Mouse (Mus musculus): ENCODE data around the gene Prkcd. TPM values are rescaled to one million over a fixed set of nuclear protein-coding genes. Genes with fewer than 3 reads are reported as not detected.

The Prkcd gene
- polyA plus RNA-seq, 2 experiments, result 11.4 to 18.7 TPM

DNA sequence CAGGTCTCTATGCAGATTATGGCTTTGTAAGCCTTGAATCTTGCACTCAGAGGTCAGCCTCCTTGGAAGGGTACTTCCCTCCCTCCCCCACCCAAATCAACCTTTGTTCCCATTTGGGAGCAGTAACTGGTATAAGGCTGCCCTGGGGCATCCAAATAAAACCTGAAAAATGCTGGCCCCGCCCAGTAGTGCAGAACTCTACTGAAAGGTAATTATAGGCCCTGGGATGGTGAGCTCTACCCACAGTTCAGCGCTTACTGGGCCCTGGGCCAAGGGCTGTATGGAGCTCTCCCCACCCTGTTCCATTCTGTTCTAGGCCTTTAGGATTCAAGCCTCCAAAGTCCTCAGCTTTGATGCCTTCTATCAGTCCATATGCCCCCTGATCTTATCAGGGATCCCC, 11.1 kb upstream of the Prkcd start:
- DNase-seq (ENCODE audit: low read depth in 3 of 3, low spot score in 3 of 3), result no peak
- Histone ChIP-seq H3K9ac (replicated peaks) (no peak overlapping the region), H3K4me2 (ENCODE audit: low read depth) (no peak overlapping the region), H3K4me3 (ENCODE audit: insufficient read depth in 1 of 2, low read depth in 2 of 2, low read length in 2 of 2) (no peak overlapping the region), H3K27me3 (ENCODE audit: control insufficient read depth, insufficient read depth, low read length) (no peaks in the 10 kb centered on the region), H3K9me3 (ENCODE audit: control insufficient read depth, low read length) (no peaks in the 10 kb centered on the region), H3K4me1 (replicated peaks; ENCODE audit: control insufficient read depth in 2 of 2, insufficient read depth in 2 of 2, low read length in 1 of 2) (peaks cover 0 to 8% of the 10 kb centered on the region in 2 experiments; a peak in 2 of 4 replicates), H3K27ac (no peak overlapping the region), H3K36me3 (replicated peaks; ENCODE audit: control insufficient read depth, insufficient read depth, low read depth) (no peaks in the 10 kb centered on the region)
- ATAC-seq (ENCODE audit: insufficient read depth), result no peak
- 65% methylated on average over 2 of the region's 2 CpGs for WGBS (ENCODE audit: insufficient replicate concordance)
- TF ChIP-seq EP300 (IDR thresholded peaks at IDR 0.05; ENCODE audit: low read depth) (no peak), CTCF (IDR thresholded peaks at IDR 0.05; ENCODE audit: low read depth) (no peak)

GRCm38 (mm10) chr14:30636499-30636898, 10.5 kb upstream of the Prkcd start:
- ATAC-seq (ENCODE audit: insufficient read depth), result no peak
- WGBS (ENCODE audit: insufficient replicate concordance), result 74% methylated on average over 9 of the region's 9 CpGs

GRCm38 (mm10) chr14:30635219-30635910, 9.4 kb upstream of the Prkcd start:
- Histone ChIP-seq H3K9ac (replicated peaks) (no peak overlapping the region), H3K27ac (no peak overlapping the region), H3K4me3 (ENCODE audit: insufficient read depth in 1 of 2, low read depth in 2 of 2, low read length in 2 of 2) (no peak overlapping the region), H3K36me3 (replicated peaks; ENCODE audit: control insufficient read depth, insufficient read depth, low read depth) (no peaks in the 10 kb centered on the region), H3K27me3 (ENCODE audit: control insufficient read depth, insufficient read depth, low read length) (no peaks in the 10 kb centered on the region), H3K4me2 (ENCODE audit: low read depth) (no peak overlapping the region), H3K4me1 (replicated peaks; ENCODE audit: control insufficient read depth in 2 of 2, insufficient read depth in 2 of 2, low read length in 1 of 2) (peaks cover 0 to 2% of the 10 kb centered on the region in 2 experiments; a peak in 1 of 4 replicates), H3K9me3 (ENCODE audit: control insufficient read depth, low read length) (no peaks in the 10 kb centered on the region)
- 74% methylated on average over 13 of the region's 13 CpGs for WGBS (ENCODE audit: insufficient replicate concordance)
- DNase-seq (ENCODE audit: low read depth in 3 of 3, low spot score in 3 of 3) (no peak), ATAC-seq (ENCODE audit: insufficient read depth) (no peak)
- TF ChIP-seq EP300 (IDR thresholded peaks at IDR 0.05; ENCODE audit: low read depth), result no peak
- TF ChIP-seq CTCF (IDR thresholded peaks at IDR 0.05; ENCODE audit: low read depth), result no peak

More at GRCm38 (mm10) chr14:30636499-30636898, 10.5 kb upstream of the Prkcd start:
- Histone ChIP-seq H3K27me3 (ENCODE audit: control insufficient read depth, insufficient read depth, low read length) (no peaks in the 10 kb centered on the region), H3K4me3 (ENCODE audit: insufficient read depth in 1 of 2, low read depth in 2 of 2, low read length in 2 of 2) (no peak overlapping the region), H3K4me1 (replicated peaks; ENCODE audit: control insufficient read depth in 2 of 2, insufficient read depth in 2 of 2, low read length in 1 of 2) (peaks cover 0 to 7% of the 10 kb centered on the region in 2 experiments; a peak in 2 of 4 replicates), H3K9ac (replicated peaks) (no peak overlapping the region), H3K4me2 (ENCODE audit: low read depth) (no peak overlapping the region), H3K27ac (no peak overlapping the region), H3K36me3 (replicated peaks; ENCODE audit: control insufficient read depth, insufficient read depth, low read depth) (no peaks in the 10 kb centered on the region), H3K9me3 (ENCODE audit: control insufficient read depth, low read length) (no peaks in the 10 kb centered on the region)
- TF ChIP-seq EP300 (IDR thresholded peaks at IDR 0.05; ENCODE audit: low read depth) (no peak), CTCF (IDR thresholded peaks at IDR 0.05; ENCODE audit: low read depth) (no peak)
- no peak for DNase-seq (ENCODE audit: low read depth in 3 of 3, low spot score in 3 of 3)

GRCm38 (mm10) chr14:30634418-30634817, 8.4 kb upstream of the Prkcd start:
- 64% methylated on average over 1 of the region's 1 CpGs for WGBS (ENCODE audit: insufficient replicate concordance)
- no peak overlapping the region for H3K9ac ChIP-seq (replicated peaks)
- H3K4me3 ChIP-seq (ENCODE audit: insufficient read depth in 1 of 2, low read depth in 2 of 2, low read length in 2 of 2), result no peak overlapping the region
- DNase-seq (ENCODE audit: low read depth in 3 of 3, low spot score in 3 of 3) (no peak), ATAC-seq (ENCODE audit: insufficient read depth) (no peak)
- H3K9me3 ChIP-seq (ENCODE audit: control insufficient read depth, low read length), result no peaks in the 10 kb centered on the region
- H3K4me2 ChIP-seq (ENCODE audit: low read depth), result no peak overlapping the region
- no peak overlapping the region for H3K27ac ChIP-seq
- H3K27me3 ChIP-seq (ENCODE audit: control insufficient read depth, insufficient read depth, low read length), result no peaks in the 10 kb centered on the region
- peaks cover 0 to 2% of the 10 kb centered on the region in 2 experiments; a peak in 1 of 4 replicates for H3K4me1 ChIP-seq (replicated peaks; ENCODE audit: control insufficient read depth in 2 of 2, insufficient read depth in 2 of 2, low read length in 1 of 2)
- H3K36me3 ChIP-seq (replicated peaks; ENCODE audit: control insufficient read depth, insufficient read depth, low read depth), result no peaks in the 10 kb centered on the region
- TF ChIP-seq CTCF (IDR thresholded peaks at IDR 0.05; ENCODE audit: low read depth) (no peak), EP300 (IDR thresholded peaks at IDR 0.05; ENCODE audit: low read depth) (no peak)

GRCm38 (mm10) chr14:30633708-30634107, 7.7 kb upstream of the Prkcd start:
- Histone ChIP-seq H3K27me3 (ENCODE audit: control insufficient read depth, insufficient read depth, low read length) (no peaks in the 10 kb centered on the region), H3K4me2 (ENCODE audit: low read depth) (no peak overlapping the region), H3K9ac (replicated peaks) (no peak overlapping the region), H3K4me3 (ENCODE audit: insufficient read depth in 1 of 2, low read depth in 2 of 2, low read length in 2 of 2) (no peak overlapping the region), H3K27ac (no peak overlapping the region), H3K36me3 (replicated peaks; ENCODE audit: control insufficient read depth, insufficient read depth, low read depth) (no peaks in the 10 kb centered on the region), H3K4me1 (replicated peaks; ENCODE audit: control insufficient read depth in 2 of 2, insufficient read depth in 2 of 2, low read length in 1 of 2) (peaks cover 0 to 2% of the 10 kb centered on the region in 2 experiments; a peak in 1 of 4 replicates), H3K9me3 (ENCODE audit: control insufficient read depth, low read length) (no peaks in the 10 kb centered on the region)
- DNase-seq (ENCODE audit: low read depth in 3 of 3, low spot score in 3 of 3) (no peak), ATAC-seq (ENCODE audit: insufficient read depth) (no peak)
- TF ChIP-seq CTCF (IDR thresholded peaks at IDR 0.05; ENCODE audit: low read depth) (no peak), EP300 (IDR thresholded peaks at IDR 0.05; ENCODE audit: low read depth) (no peak)
- WGBS (ENCODE audit: insufficient replicate concordance), result 61% methylated on average over 7 of the region's 7 CpGs

Data from liver, embryonic 14.5 days (tissue).